Mouse (Mus musculus) spleen, adult 2 months (tissue): ENCODE measurements around the gene Pdrg1.

Source experiments
- CTCF ChIP-seq: fragments of 200-500 bp; IDR thresholded peaks from 2 replicates; pipeline ENCODE4 v1.5.1; 2011; ENCODE audit warnings: mild to moderate bottlenecking, inconsistent platforms; ENCODE audit not compliant: insufficient read depth, insufficient read length, insufficient replicate concordance; ENCODE audit errors: extremely low read depth
- POLR2A ChIP-seq: fragments of 200-500 bp; IDR thresholded peaks from 2 replicates; pipeline ENCODE4 v1.6.1; 2011; ENCODE audit warnings: low read depth, low read length, inconsistent platforms

GRCm38 (mm10) chr2:153031126-153032082 is 16.2 kb upstream of the Pdrg1 start, which contains the start of gene Xkr7:
- no peak for TF ChIP-seq CTCF
- no peak for TF ChIP-seq POLR2A
